Mouse (Mus musculus) kidney, postnatal 0 days (tissue): ENCODE measurements around the gene 2310033P09Rik. TPM values are rescaled to one million over a fixed set of nuclear protein-coding genes. Genes with fewer than 3 reads are reported as not detected.

Source experiments
- ATAC-seq: fragments of 200-750 bp; cut with Nextera tagmentation; replicated peaks from 2 replicates; pipeline ENCODE4 v1.8.0; 2017; ENCODE audit warnings: low read depth, moderate number of reproducible peaks, moderate TSS enrichment, moderate library complexity; ENCODE audit not compliant: low FRiP score
- DNase-seq: peaks from one replicate; pipeline ENCODE4 v3.0.0-alpha.2; 2016; ENCODE audit warnings: low spot score
- H3K27ac ChIP-seq: fragments of 300-500 bp; sonication (generic); 2 replicates; pipeline ENCODE4 v1.5.1; 2014; ENCODE audit warnings: mild to moderate bottlenecking
- H3K27me3 ChIP-seq: fragments of 300-500 bp; sonication (generic); 2 replicates; pipeline ENCODE4 v1.6.1; 2014; ENCODE audit warnings: low read length, mixed read lengths; ENCODE audit not compliant: insufficient read depth
- H3K36me3 ChIP-seq: fragments of 300-500 bp; sonication (generic); 2 replicates; pipeline ENCODE4 v1.6.1; 2014; ENCODE audit warnings: low read length, mixed read lengths; ENCODE audit not compliant: insufficient read depth
- H3K4me1 ChIP-seq: fragments of 300-500 bp; sonication (generic); replicated peaks from 2 replicates; pipeline ENCODE4 v1.6.1; 2014; ENCODE audit warnings: antibody characterized with exemption, low read length, mixed read lengths; ENCODE audit not compliant: insufficient read depth
- H3K4me2 ChIP-seq: fragments of 300-500 bp; sonication (generic); 2 replicates; pipeline ENCODE4 v1.6.1; 2014; ENCODE audit warnings: mild to moderate bottlenecking, low read length, moderate library complexity, mixed read lengths
- H3K4me3 ChIP-seq: fragments of 300-500 bp; sonication (generic); replicated peaks from 2 replicates; pipeline ENCODE4 v1.5.1; 2014; ENCODE audit warnings: low read depth, low read length
- H3K9ac ChIP-seq: fragments of 300-500 bp; sonication (generic); 2 replicates; pipeline ENCODE4 v1.6.1; 2014; ENCODE audit warnings: low read depth, low read length
- H3K9me3 ChIP-seq: fragments of 300-500 bp; sonication (generic); replicated peaks from 2 replicates; pipeline ENCODE4 v1.6.1; 2016; ENCODE audit warnings: low read length, inconsistent platforms, mixed read lengths
- CTCF ChIP-seq: IDR thresholded peaks from 2 replicates; pipeline ENCODE4 v1.5.1; 2016; ENCODE audit warnings: antibody characterized with exemption, low read depth, mild to moderate bottlenecking, moderate library complexity
- WGBS: fragments of 180-500 bp; shearing (Covaris S2); extraction: QIAGEN DNeasy Blood & Tissue Kit; methylation state at CpG from one replicate; pipeline ENCODE4 v1.1.7; 2014; 5-methylcytosine and 5-hydroxymethylcytosine counted together
- polyA plus RNA-seq: library from polyadenylated mRNA; unstranded; fragments of >200 nt; fragmentation: Nextera tagmentation; extraction: Ambion mirVana; gene quantifications from 2 replicates; pipeline ENCODE4 v1.2.1, GENCODE M21; 2015

The 2310033P09Rik gene
- polyA plus RNA-seq, 1 experiment from 2014 or later: 33.9 TPM

GRCm38 (mm10) chr11:59191231-59192058 is 16.7 kb upstream of the 2310033P09Rik start:
- H3K9ac ChIP-seq: peak overlapping the region; percentile 65
- WGBS: under 1% methylated on average over 56 of the region's 59 CpGs
- H3K36me3 ChIP-seq: no peaks in the 10 kb centered on the region
- peak overlapping the region; percentile 91 for H3K27ac ChIP-seq
- peak overlapping the region; percentile 54 for H3K4me3 ChIP-seq
- ATAC-seq (peak; percentile 92), DNase-seq (peak; percentile 96)
- no peaks in the 10 kb centered on the region for H3K27me3 ChIP-seq
- TF ChIP-seq CTCF: no peak
- H3K4me1 ChIP-seq: no peaks in the 10 kb centered on the region; the same call in 1 of the 2 replicates
- H3K4me2 ChIP-seq: peak overlapping the region; percentile 67
- H3K9me3 ChIP-seq: no peaks in the 10 kb centered on the region

- H3K27ac ChIP-seq: peak within 1 kb of the TSS; percentile 91
- ATAC-seq (no peak), DNase-seq (no peak)
- no peaks in the 10 kb centered on the region for H3K27me3 ChIP-seq
- H3K9me3 ChIP-seq: no peaks in the 10 kb centered on the region
- peak within 1 kb of the TSS; percentile 65 for H3K9ac ChIP-seq
- no peak for TF ChIP-seq CTCF
- peak within 1 kb of the TSS; percentile 54 for H3K4me3 ChIP-seq
- H3K4me1 ChIP-seq: no peaks in the 10 kb centered on the region; the same call in 1 of the 2 replicates
- H3K4me2 ChIP-seq: peak within 1 kb of the TSS; percentile 67
- 4% methylated on average over 16 of the region's 16 CpGs for WGBS
- no peaks in the 10 kb centered on the region for H3K36me3 ChIP-seq
Measured at GRCm38 (mm10) chr11:59192059-59192386, 16.1 kb upstream of the 2310033P09Rik start, which contains the start of gene Guk1. Gene Guk1, minus strand, starts transcription at chr11:59192212.

- DNase-seq: no peak
- H3K4me1 ChIP-seq: no peaks in the 10 kb centered on the region; the same call in 1 of the 2 replicates
- no peaks in the 10 kb centered on the region for H3K36me3 ChIP-seq
- no peak overlapping the region for H3K9ac ChIP-seq
- no peak for ATAC-seq
- no peak overlapping the region for H3K4me2 ChIP-seq
- H3K4me3 ChIP-seq: no peak overlapping the region
- H3K27me3 ChIP-seq: no peaks in the 10 kb centered on the region
- H3K9me3 ChIP-seq: no peaks in the 10 kb centered on the region
- TF ChIP-seq CTCF: no peak
- no peak overlapping the region for H3K27ac ChIP-seq
Measured at GRCm38 (mm10) chr11:59196230-59196629, 11.9 kb upstream of the 2310033P09Rik start.

- DNase-seq (peak; percentile 35), ATAC-seq (no peak)
- H3K27me3 ChIP-seq: no peaks in the 10 kb centered on the region
- H3K4me3 ChIP-seq: peak overlapping the region; percentile 71
- WGBS: 30% methylated on average over 16 of the region's 16 CpGs
- H3K9ac ChIP-seq: peak overlapping the region; percentile 70
- no peaks in the 10 kb centered on the region for H3K9me3 ChIP-seq
- H3K4me2 ChIP-seq: peak overlapping the region; percentile 76
- no peak for TF ChIP-seq CTCF
- no peaks in the 10 kb centered on the region; the same call in 1 of the 2 replicates for H3K4me1 ChIP-seq
- H3K27ac ChIP-seq: peak overlapping the region; percentile 78
- H3K36me3 ChIP-seq: peaks cover 6% of the 10 kb centered on the region
Measured at GRCm38 (mm10) chr11:59201216-59202002, 6.7 kb upstream of the 2310033P09Rik start.

- H3K4me1 ChIP-seq: no peaks in the 10 kb centered on the region; the same call in 1 of the 2 replicates
- WGBS: under 1% methylated on average over 63 of the region's 63 CpGs
- H3K27ac ChIP-seq: peak within 1 kb of the TSS; percentile 78
- H3K4me3 ChIP-seq: peak within 1 kb of the TSS; percentile 71
- TF ChIP-seq CTCF: no peak
- ATAC-seq (peak; percentile 92), DNase-seq (peak; percentile 95)
- H3K27me3 ChIP-seq: no peaks in the 10 kb centered on the region
- no peaks in the 10 kb centered on the region for H3K9me3 ChIP-seq
- H3K36me3 ChIP-seq: peaks cover 8% of the 10 kb centered on the region
- peak within 1 kb of the TSS; percentile 76 for H3K4me2 ChIP-seq
- H3K9ac ChIP-seq: peak within 1 kb of the TSS; percentile 70
Measured at GRCm38 (mm10) chr11:59202081-59202995, 5.8 kb upstream of the 2310033P09Rik start, which contains the start of gene Mrpl55. Gene Mrpl55, plus strand, starts transcription at chr11:59202486.
